Mouse (Mus musculus): ENCODE data around the gene Mapk8. TPM values are rescaled to one million over a fixed set of nuclear protein-coding genes. Genes with fewer than 3 reads are reported as not detected.

Gene Mapk8
- polyA plus RNA-seq, 1 experiment from 2014 or later, result 18.4 TPM

- H3K27ac ChIP-seq, result no peak overlapping the region
- DNase-seq (ENCODE audit: extremely low spot score, low spot score), result no peak
- 81% methylated on average over 4 of the region's 4 CpGs for WGBS
- H3K9me3 ChIP-seq, result no peaks in the 10 kb centered on the region
- no peaks in the 10 kb centered on the region for H3K36me3 ChIP-seq (replicated peaks)
- peaks cover 7% of the 10 kb centered on the region for H3K4me1 ChIP-seq
- no peaks in the 10 kb centered on the region for H3K27me3 ChIP-seq (ENCODE audit: poor library complexity, severe bottlenecking)
- no peak overlapping the region for H3K4me3 ChIP-seq
These were observed 113.1 kb downstream of the Mapk8 start for GRCm38 (mm10) chr14:33333833-33334232.

GRCm38 (mm10) chr14:33331627-33332026, 115.3 kb downstream of the Mapk8 start:
- no peak overlapping the region for H3K4me3 ChIP-seq
- no peaks in the 10 kb centered on the region for H3K27me3 ChIP-seq (ENCODE audit: poor library complexity, severe bottlenecking)
- WGBS, result 47% methylated on average over 4 of the region's 4 CpGs
- no peaks in the 10 kb centered on the region for H3K9me3 ChIP-seq
- peaks cover 20% of the 10 kb centered on the region for H3K4me1 ChIP-seq
- DNase-seq (ENCODE audit: extremely low spot score, low spot score), result no peak
- no peaks in the 10 kb centered on the region for H3K36me3 ChIP-seq (replicated peaks)
- H3K27ac ChIP-seq, result no peak overlapping the region

- no peak overlapping the region for H3K27ac ChIP-seq
- no peak for DNase-seq (ENCODE audit: extremely low spot score, low spot score)
- no peak overlapping the region for H3K4me3 ChIP-seq
- no peaks in the 10 kb centered on the region for H3K27me3 ChIP-seq (ENCODE audit: poor library complexity, severe bottlenecking)
- no peaks in the 10 kb centered on the region for H3K36me3 ChIP-seq (replicated peaks)
- WGBS, result 67% methylated on average over 4 of the region's 4 CpGs
- peaks cover 20% of the 10 kb centered on the region for H3K4me1 ChIP-seq
- no peaks in the 10 kb centered on the region for H3K9me3 ChIP-seq
These were observed 116.0 kb downstream of the Mapk8 start for GRCm38 (mm10) chr14:33330986-33331385.

GRCm38 (mm10) chr14:33329297-33329805, 117.6 kb downstream of the Mapk8 start:
- H3K4me3 ChIP-seq, result no peak overlapping the region
- H3K27ac ChIP-seq, result no peak overlapping the region
- no peak for DNase-seq (ENCODE audit: extremely low spot score, low spot score)
- H3K36me3 ChIP-seq (replicated peaks), result no peaks in the 10 kb centered on the region
- 93% methylated on average over 5 of the region's 5 CpGs for WGBS
- peaks cover 20% of the 10 kb centered on the region for H3K4me1 ChIP-seq
- H3K27me3 ChIP-seq (ENCODE audit: poor library complexity, severe bottlenecking), result 0 out of 2 replicates have a peak, but pooled peaks cover 4% of the 10 kb centered on the region
- H3K9me3 ChIP-seq, result no peaks in the 10 kb centered on the region

GRCm38 (mm10) chr14:33328369-33328768, 118.6 kb downstream of the Mapk8 start:
- H3K27me3 ChIP-seq (ENCODE audit: poor library complexity, severe bottlenecking), result 0 out of 2 replicates have a peak, but pooled peaks cover 7% of the 10 kb centered on the region
- no peak overlapping the region for H3K4me3 ChIP-seq
- 50% methylated on average over 5 of the region's 5 CpGs for WGBS
- peaks cover 24% of the 10 kb centered on the region for H3K4me1 ChIP-seq
- H3K9me3 ChIP-seq, result no peaks in the 10 kb centered on the region
- H3K27ac ChIP-seq, result peak overlapping the region; percentile 6; the same call in 1 of the 2 replicates
- no peaks in the 10 kb centered on the region for H3K36me3 ChIP-seq (replicated peaks)
- DNase-seq (ENCODE audit: extremely low spot score, low spot score), result no peak

Other genes starting within 250 kb of the Mapk8 start
- gene Arhgap22, start 233.1 kb downstream of the Mapk8 start, polyA plus RNA-seq (2016; fragmentation: Nextera tagmentation; extraction: Ambion mirVana), result 2.3 and 2.5 TPM in 2 replicates
- not detected in 2 replicates for gene Frmpd2, start 24.5 kb upstream of the Mapk8 start, polyA plus RNA-seq (2016; fragmentation: Nextera tagmentation; extraction: Ambion mirVana)
- gene Ptpn20, start 142.0 kb upstream of the Mapk8 start, polyA plus RNA-seq (2016; fragmentation: Nextera tagmentation; extraction: Ambion mirVana), result 0.12 TPM in 1 of 2 replicates, not detected in the other